Mouse (Mus musculus): ENCODE results near the gene Nlrp2.

Nlrp2 gene

DNA sequence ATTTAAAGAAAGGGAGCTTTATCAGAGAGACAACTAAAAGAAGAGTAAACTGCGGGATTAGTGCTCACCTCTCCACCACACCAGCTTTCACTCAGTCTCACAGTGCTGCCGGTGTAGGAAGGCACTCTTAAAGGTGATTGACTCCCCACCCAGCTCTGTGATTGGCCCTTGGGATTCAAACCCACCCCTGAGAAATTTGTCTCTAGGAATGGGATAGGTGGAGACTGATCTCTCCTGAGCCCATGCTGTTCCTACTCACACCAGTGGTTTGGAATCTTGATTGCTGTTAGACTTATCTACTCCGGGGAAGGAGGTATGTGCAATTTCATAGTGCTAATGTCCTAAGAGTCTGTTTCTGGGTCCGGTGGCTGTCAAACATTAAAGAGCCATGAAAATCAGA lies at the start of gene Nlrp2:
Nlrp2 (minus strand) TSS at position 101 of the 400 bp plus-strand sequence.
- DNase-seq (ENCODE audit: low read depth, low spot score) = no peak

DNA sequence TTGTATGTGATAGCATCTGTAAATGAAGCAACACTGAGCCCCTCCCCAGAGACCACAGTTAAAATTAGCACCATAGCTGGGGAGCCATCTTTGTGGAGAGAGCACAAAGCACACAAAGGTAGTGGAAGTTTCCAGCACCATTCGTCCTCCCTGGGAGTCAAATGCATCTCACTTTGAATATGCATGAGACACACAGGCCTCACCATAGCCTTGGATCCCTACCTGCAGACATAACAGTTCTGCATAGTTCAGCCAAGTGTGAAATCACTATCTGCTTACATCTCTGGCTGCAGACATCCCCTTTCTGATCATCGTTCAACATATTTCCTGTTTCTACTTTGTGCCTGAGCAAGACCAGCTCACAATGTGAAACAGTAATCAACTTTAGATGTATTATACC lies 15.9 kb upstream of the Nlrp2 start:
- DNase-seq (ENCODE audit: low read depth, low spot score) = no peak

DNA sequence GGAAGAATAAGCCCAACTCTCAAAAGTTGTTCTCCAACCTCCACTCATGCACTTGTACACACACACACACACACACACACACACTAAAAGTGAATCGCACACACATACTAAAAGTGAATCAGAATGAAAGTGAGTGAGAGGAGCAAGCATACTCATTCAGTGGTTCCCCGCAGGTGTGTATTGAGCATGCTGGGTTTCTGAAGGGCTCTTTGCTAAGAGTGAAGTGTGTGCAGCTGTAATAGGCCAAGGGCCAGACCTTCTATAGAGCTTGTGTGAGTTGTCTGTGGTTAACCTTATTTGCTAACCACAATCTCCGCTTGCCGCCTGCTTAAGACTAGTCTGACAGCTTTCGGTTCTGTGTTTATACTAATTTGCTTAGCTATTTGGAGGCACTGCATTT lies 12.8 kb upstream of the Nlrp2 start:
- no peak for DNase-seq (ENCODE audit: low read depth, low spot score)

DNA sequence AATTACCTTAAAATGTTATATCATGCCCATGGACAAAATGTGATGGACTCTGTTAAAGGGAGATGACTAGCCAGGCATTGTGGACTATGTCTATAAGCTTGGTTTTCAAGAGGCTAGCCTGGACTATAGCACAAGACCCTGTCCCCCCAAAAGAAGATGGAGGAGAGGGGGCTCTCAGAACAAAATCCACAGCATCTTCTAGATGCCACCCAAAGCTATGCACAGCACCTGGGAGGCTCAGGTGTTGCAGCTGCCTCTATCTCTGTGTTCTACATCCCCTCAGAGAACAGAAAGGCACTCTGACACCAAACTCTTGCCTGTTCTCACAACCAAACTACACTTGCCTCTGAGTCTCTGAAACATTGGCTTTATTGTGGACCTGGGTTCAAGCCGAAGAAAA lies 598 bp downstream of the Nlrp2 start, which contains the start of gene Gm5065:
Gm5065 (plus strand) TSS at position 301 of the 400 bp plus-strand sequence.
- DNase-seq (ENCODE audit: low read depth, low spot score) = no peak

DNA sequence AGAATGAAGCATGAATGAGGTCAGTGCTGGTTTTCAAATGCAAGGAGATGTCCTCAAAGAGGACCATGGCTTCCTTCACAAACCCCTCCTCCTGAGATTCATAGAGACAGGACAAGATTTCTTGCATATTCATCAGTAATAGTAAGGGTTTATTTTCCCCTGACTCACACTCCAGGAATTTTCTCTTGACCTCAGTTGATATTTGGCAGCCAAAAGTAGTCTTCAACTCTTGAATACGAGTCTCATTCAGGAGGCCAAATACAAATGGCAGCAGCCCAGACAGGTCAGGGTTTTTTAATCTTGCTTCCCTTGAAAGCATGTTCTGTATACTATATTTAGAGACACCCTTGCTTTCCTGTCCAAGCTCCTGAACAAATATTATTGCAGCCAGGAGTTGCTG lies 23.3 kb downstream of the Nlrp2 start:
- no peak for DNase-seq (ENCODE audit: low read depth, low spot score)

DNA sequence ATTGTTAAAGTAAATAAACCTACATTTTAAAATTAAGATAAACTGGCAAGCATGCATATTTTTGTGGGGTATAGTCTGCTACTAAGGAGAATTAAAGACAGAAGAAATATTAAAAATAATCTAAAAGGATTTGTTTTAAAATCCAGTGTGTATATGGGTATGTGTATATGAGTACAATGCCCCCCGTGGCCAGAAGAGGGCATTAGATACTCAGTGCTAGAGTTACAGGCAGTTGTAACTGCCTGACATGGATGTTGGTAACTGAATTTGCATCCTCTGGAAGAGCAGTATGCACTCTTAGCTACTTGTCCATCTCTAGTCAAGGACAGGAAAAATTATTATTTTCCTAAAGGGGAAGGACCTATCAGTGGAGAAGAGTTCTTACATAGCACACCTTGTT lies 62.6 kb downstream of the Nlrp2 start:
- no peak for DNase-seq (ENCODE audit: low read depth, low spot score)

DNA sequence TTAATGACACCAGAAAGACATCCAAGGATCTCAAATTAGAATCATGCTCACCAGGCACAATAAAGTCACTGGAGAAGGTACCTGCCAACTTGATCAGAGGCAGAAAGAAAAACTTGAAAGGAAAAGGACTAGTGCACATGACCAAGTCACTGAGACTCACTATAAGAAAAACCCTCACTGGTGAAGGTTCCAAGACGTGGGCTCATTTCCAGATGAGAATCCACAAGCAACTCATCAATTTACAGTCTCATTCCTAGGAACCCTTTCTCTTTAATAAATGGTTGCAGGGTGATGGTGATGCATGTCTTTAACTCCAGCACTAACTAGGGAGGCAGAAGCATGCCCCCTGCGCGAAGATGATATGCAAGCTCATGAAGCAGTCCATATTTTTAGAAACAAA lies 87.8 kb downstream of the Nlrp2 start:
- no peak for DNase-seq (ENCODE audit: low read depth, low spot score)

All from WW6 (cell line).